Mouse (Mus musculus) liver, postnatal 0 days (tissue): Measurements from ENCODE around the gene Pex11b. TPM values are rescaled to one million over a fixed set of nuclear protein-coding genes. Genes with fewer than 3 reads are reported as not detected.

ENCODE experiments used
- ATAC-seq: fragments of 200-750 bp; cut with Nextera tagmentation; 2 replicates; pipeline ENCODE4 v1.8.0; 2017; ENCODE audit warnings: mild to moderate bottlenecking, moderate library complexity
- DNase-seq: peaks from one replicate; pipeline ENCODE4 v3.0.0-alpha.2; 2016
- H3K27ac ChIP-seq: fragments of 300-500 bp; sonication (generic); 2 replicates; pipeline ENCODE4 v1.5.1; 2014; ENCODE audit warnings: antibody characterized with exemption, moderate library complexity, mild to moderate bottlenecking, low read depth
- H3K27me3 ChIP-seq: fragments of 300-500 bp; sonication (generic); 2 replicates; pipeline ENCODE4 v1.6.1; 2014; ENCODE audit warnings: low read length, control low read depth, mixed read lengths; ENCODE audit not compliant: insufficient read depth
- H3K36me3 ChIP-seq: fragments of 300-500 bp; sonication (generic); replicated peaks from 2 replicates; pipeline ENCODE4 v1.6.1; 2014; ENCODE audit warnings: mild to moderate bottlenecking, control low read depth, low read length, moderate library complexity, mixed read lengths; ENCODE audit not compliant: insufficient read depth
- H3K4me1 ChIP-seq: fragments of 300-500 bp; sonication (generic); 2 replicates; pipeline ENCODE4 v1.6.1; 2014; ENCODE audit warnings: antibody characterized with exemption, mild to moderate bottlenecking, control low read depth; ENCODE audit not compliant: insufficient read depth
- H3K4me2 ChIP-seq: fragments of 300-500 bp; sonication (generic); 2 replicates; pipeline ENCODE4 v1.6.1; 2014; ENCODE audit warnings: low read depth, mild to moderate bottlenecking, low read length, moderate library complexity, mixed read lengths
- H3K4me3 ChIP-seq: fragments of 300-500 bp; sonication (generic); 2 replicates; pipeline ENCODE4 v1.5.1; 2014; ENCODE audit warnings: low read depth, low read length
- H3K9ac ChIP-seq: fragments of 300-500 bp; sonication (generic); replicated peaks from 2 replicates; pipeline ENCODE4 v1.6.1; 2014; ENCODE audit warnings: mild to moderate bottlenecking, moderate library complexity
- H3K9me3 ChIP-seq: fragments of 300-500 bp; sonication (generic); 2 replicates; pipeline ENCODE4 v1.6.1; 2016; ENCODE audit warnings: mild to moderate bottlenecking, control low read depth, low read length, mixed read lengths
- CTCF ChIP-seq: sonication (generic); IDR thresholded peaks from 2 replicates; pipeline ENCODE4 v1.5.1; 2016; ENCODE audit warnings: antibody characterized with exemption, low read depth
- EP300 ChIP-seq: IDR thresholded peaks from 2 replicates; pipeline ENCODE4 v1.6.1; 2016; ENCODE audit warnings: antibody characterized with exemption, low read depth, mild to moderate bottlenecking
- WGBS: fragments of 180-500 bp; shearing (Covaris S2); extraction: QIAGEN DNeasy Blood & Tissue Kit; methylation state at CpG from one replicate; pipeline ENCODE4 v1.1.7; 2014; ENCODE audit not compliant: insufficient replicate concordance; 5-methylcytosine and 5-hydroxymethylcytosine counted together
- polyA plus RNA-seq: library from polyadenylated mRNA; unstranded; fragments of >200 nt; fragmentation: Nextera tagmentation; extraction: Ambion mirVana; gene quantifications from 2 replicates; pipeline ENCODE4 v1.2.1, GENCODE M21; 2015

The Pex11b gene
- polyA plus RNA-seq = 24.1 and 24.4 TPM in 2 replicates

- H3K27me3 ChIP-seq = no peaks in the 10 kb centered on the region
- TF ChIP-seq CTCF (peak; percentile 67), EP300 (no peak)
- H3K27ac ChIP-seq = peak within 1 kb of the TSS; percentile 78
- H3K9me3 ChIP-seq = no peaks in the 10 kb centered on the region
- WGBS = 3% methylated on average over 52 of the region's 60 CpGs
- peaks cover 19% of the 10 kb centered on the region for H3K4me1 ChIP-seq
- ATAC-seq (peak; percentile 92), DNase-seq (peak; percentile 89)
- peak within 1 kb of the TSS; percentile 96 for H3K9ac ChIP-seq
- peak within 1 kb of the TSS; percentile 98 for H3K4me2 ChIP-seq
- H3K36me3 ChIP-seq = peaks cover 34% of the 10 kb centered on the region
- peak within 1 kb of the TSS; percentile 89 for H3K4me3 ChIP-seq
Measured at GRCm38 (mm10) chr3:96634928-96635879, at the start of gene Pex11b, which contains the start of gene Gm42957. Gene Pex11b, plus strand, starts transcription at chr3:96635376. Gene Gm42957, plus strand, starts transcription at chr3:96635474.

DNA sequence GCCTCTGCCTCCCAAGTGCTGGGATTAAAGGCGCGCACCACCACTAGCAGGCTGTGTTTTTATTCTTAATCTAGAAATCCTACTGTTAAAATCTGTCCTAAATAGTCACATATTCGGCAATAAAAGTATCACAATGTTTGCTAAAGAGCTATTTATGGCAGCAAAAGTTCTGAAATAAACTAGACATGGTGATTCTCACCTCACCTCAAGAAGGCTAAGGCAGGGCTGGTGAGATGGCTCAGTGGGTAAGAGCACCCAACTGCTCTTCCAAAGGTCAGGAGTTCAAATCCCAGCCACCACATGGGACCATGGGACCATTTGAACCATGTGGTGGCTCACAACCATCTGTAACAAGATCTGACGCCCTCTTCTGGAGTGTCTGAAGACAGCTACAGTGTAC, 44.5 kb upstream of the Pex11b start:
- H3K4me1 ChIP-seq = peaks cover 9% of the 10 kb centered on the region
- ATAC-seq (no peak), DNase-seq (no peak)
- peaks cover 9% of the 10 kb centered on the region for H3K27me3 ChIP-seq
- no peaks in the 10 kb centered on the region for H3K36me3 ChIP-seq
- H3K4me2 ChIP-seq = no peak overlapping the region
- peaks cover 4% of the 10 kb centered on the region; the same call in 1 of the 2 replicates for H3K9me3 ChIP-seq
- 85% methylated on average over 4 of the region's 4 CpGs for WGBS
- H3K27ac ChIP-seq = no peak overlapping the region
- no peak overlapping the region for H3K4me3 ChIP-seq
- TF ChIP-seq CTCF (no peak), EP300 (no peak)
- no peak overlapping the region for H3K9ac ChIP-seq

GRCm38 (mm10) chr3:96593374-96593773, 41.8 kb upstream of the Pex11b start:
- Histone ChIP-seq H3K27ac (peak overlapping the region; percentile 75), H3K36me3 (no peaks in the 10 kb centered on the region), H3K4me1 (peaks cover 30% of the 10 kb centered on the region), H3K9ac (peak overlapping the region; percentile 66), H3K4me3 (peak overlapping the region; percentile 67), H3K9me3 (no peaks in the 10 kb centered on the region), H3K4me2 (peak overlapping the region; percentile 83), H3K27me3 (peaks cover 36% of the 10 kb centered on the region)
- DNase-seq (no peak), ATAC-seq (peak; percentile 44)
- TF ChIP-seq EP300 (peak; percentile 27; the same call in 1 of the 2 replicates), CTCF (no peak)
- WGBS = 1% methylated on average over 10 of the region's 10 CpGs

DNA sequence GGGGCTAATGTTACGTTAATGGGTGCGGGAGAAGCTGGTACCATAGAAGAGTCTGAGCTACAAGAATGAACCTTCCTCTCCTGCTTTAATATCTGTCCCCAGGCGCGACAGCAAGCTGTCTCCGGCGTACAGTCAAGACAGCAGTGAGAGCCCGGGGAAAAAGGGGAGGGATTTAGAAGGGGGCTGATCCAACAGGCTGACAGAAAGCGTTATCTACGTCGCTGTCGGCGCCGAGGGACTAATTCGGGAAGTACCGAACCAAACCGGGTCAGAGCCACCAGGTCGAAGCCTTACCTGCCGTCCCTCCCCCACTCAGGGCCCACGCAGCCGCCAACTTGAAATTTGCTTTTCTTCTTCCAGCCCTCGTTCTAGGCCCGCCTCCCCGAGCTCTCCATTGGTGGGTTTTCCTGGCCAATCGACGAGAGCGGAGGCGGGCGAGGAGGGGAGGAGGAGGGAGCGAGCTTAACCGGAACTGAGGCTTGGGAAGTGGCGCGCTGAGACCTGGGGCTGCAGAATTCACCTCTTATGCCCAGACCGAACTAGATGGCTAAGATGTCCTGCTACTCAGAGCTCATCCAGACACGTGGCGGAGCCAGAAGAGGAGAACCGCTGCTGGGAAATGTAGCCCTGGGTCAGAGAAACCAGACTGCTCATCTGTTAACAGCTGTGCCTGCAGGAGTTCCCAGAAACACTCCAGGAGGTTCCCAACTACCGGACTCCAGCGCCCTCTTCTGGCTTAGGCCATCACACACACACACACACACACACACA, 41.2 kb upstream of the Pex11b start, which contains the start of gene Polr3gl:
Gene Polr3gl (minus strand): TSS at position 392 of the 771 bp plus-strand sequence.
- TF ChIP-seq EP300 = no peak
- peak; percentile 29 for TF ChIP-seq CTCF
- Histone ChIP-seq H3K4me3 (peak within 1 kb of the TSS; percentile 67), H3K4me2 (peak within 1 kb of the TSS; percentile 83), H3K9me3 (no peaks in the 10 kb centered on the region), H3K27ac (peak within 1 kb of the TSS; percentile 75), H3K36me3 (no peaks in the 10 kb centered on the region), H3K4me1 (peaks cover 30% of the 10 kb centered on the region), H3K9ac (peak within 1 kb of the TSS; percentile 66), H3K27me3 (peaks cover 42% of the 10 kb centered on the region)
- WGBS = under 1% methylated on average over 38 of the region's 38 CpGs
- ATAC-seq (peak; percentile 94), DNase-seq (peak; percentile 94)

- H3K4me3 ChIP-seq = no peak overlapping the region
- H3K27me3 ChIP-seq = peaks cover 51% of the 10 kb centered on the region
- H3K4me1 ChIP-seq = peaks cover 30% of the 10 kb centered on the region
- no peak for ATAC-seq
- H3K4me2 ChIP-seq = no peak overlapping the region
- no peaks in the 10 kb centered on the region for H3K36me3 ChIP-seq
- no peak overlapping the region for H3K9ac ChIP-seq
- TF ChIP-seq EP300 (no peak), CTCF (no peak)
- no peak for DNase-seq
- no peaks in the 10 kb centered on the region for H3K9me3 ChIP-seq
- no peak overlapping the region for H3K27ac ChIP-seq
- 88% methylated on average over 5 of the region's 5 CpGs for WGBS
Measured at GRCm38 (mm10) chr3:96594851-96595250, 40.3 kb upstream of the Pex11b start.
